Comparison of ENCODE assay signal across 8 mouse cellular contexts in the genomic region with DNA sequence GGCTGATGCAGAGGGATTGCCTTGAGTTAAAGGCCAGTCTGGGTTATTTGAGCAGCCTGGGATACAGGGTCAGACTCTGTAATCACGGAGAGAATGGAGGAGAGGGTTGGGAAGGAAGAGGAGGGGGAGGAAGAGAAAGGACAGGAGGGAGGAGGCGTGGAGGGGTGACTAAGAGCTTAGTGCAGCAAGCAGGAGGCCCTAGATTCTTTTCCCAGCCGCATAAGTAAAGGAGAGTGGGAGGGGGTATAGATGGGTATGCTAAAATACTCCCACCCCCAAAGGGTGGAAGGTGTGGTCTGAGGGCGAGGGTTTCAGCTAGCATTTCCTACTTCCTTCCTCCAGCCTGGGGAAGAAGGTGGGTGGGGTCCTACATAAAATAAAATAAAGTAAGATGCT. TPM values are rescaled to one million over a fixed set of nuclear protein-coding genes. Genes with fewer than 3 reads are reported as not detected.
DNase-seq lines count a peak whose midpoint lies in the region; ATAC-seq and TF ChIP-seq lines count a peak whose summit lies in the region.

No protein-coding gene starts in this region.

- H3K36me3 ChIP-seq in forebrain, embryonic 11.5 days (ENCODE audit: control insufficient read depth, insufficient read depth, low read length): no peaks in the 10 kb centered on the region
- no peaks in the 10 kb centered on the region for H3K36me3 ChIP-seq in forebrain, embryonic 15.5 days
- no peaks in the 10 kb centered on the region for H3K36me3 ChIP-seq in lung, embryonic 15.5 days
- H3K36me3 ChIP-seq in intestine, embryonic 16.5 days (ENCODE audit: control insufficient read depth, insufficient read depth, low read length): no peaks in the 10 kb centered on the region
- no peaks in the 10 kb centered on the region for H3K36me3 ChIP-seq in thymus, adult 2 months (ENCODE audit: control insufficient read depth, insufficient read depth, low read length)

- no peaks in the 10 kb centered on the region for H3K9me3 ChIP-seq in forebrain, embryonic 11.5 days (ENCODE audit: control insufficient read depth, low read length)
- H3K9me3 ChIP-seq in forebrain, embryonic 15.5 days: no peaks in the 10 kb centered on the region
- no peaks in the 10 kb centered on the region for H3K9me3 ChIP-seq in lung, embryonic 15.5 days
- H3K9me3 ChIP-seq in intestine, embryonic 16.5 days (ENCODE audit: control insufficient read depth, low read length): no peaks in the 10 kb centered on the region

- no peak for TF ChIP-seq CTCF in thymus, adult 2 months (IDR thresholded peaks at IDR 0.05; ENCODE audit: borderline replicate concordance, control insufficient read depth, extremely low read depth, insufficient read depth, low read length, poor library complexity)

- TF ChIP-seq POLR2A in thymus, adult 2 months (IDR thresholded peaks at IDR 0.05; ENCODE audit: control insufficient read depth, extremely low read depth, insufficient read depth, low read length, poor library complexity): no peak

- no peak overlapping the region; the same call in 1 of the 2 replicates for H3K9ac ChIP-seq in forebrain, embryonic 11.5 days (ENCODE audit: low read length)
- H3K9ac ChIP-seq in forebrain, embryonic 15.5 days (replicated peaks): no peak overlapping the region
- H3K9ac ChIP-seq in lung, embryonic 15.5 days: no peak overlapping the region
- H3K9ac ChIP-seq in intestine, embryonic 16.5 days (ENCODE audit: low read depth, low read length): peak overlapping the region; percentile 72; the same call in 1 of the 2 replicates

- no peak overlapping the region for H3K4me3 ChIP-seq in forebrain, embryonic 11.5 days (ENCODE audit: low read depth, low read length)
- H3K4me3 ChIP-seq in forebrain, embryonic 15.5 days: no peak overlapping the region
- no peak overlapping the region for H3K4me3 ChIP-seq in lung, embryonic 15.5 days
- H3K4me3 ChIP-seq in intestine, embryonic 16.5 days (ENCODE audit: low read length): peak overlapping the region; percentile 53; the same call in 1 of the 2 replicates
- no peak overlapping the region for H3K4me3 ChIP-seq in thymus, adult 2 months (ENCODE audit: control insufficient read depth, insufficient read depth, low read length)

- H3K4me2 ChIP-seq in forebrain, embryonic 11.5 days (ENCODE audit: low read depth, low read length, severe bottlenecking): peak overlapping the region; percentile 90; the same call in 1 of the 2 replicates
- no peak overlapping the region for H3K4me2 ChIP-seq in forebrain, embryonic 15.5 days (replicated peaks)
- peak overlapping the region; percentile 64 for H3K4me2 ChIP-seq in lung, embryonic 15.5 days
- H3K4me2 ChIP-seq in intestine, embryonic 16.5 days (ENCODE audit: low read depth, low read length): peak overlapping the region; percentile 89

- DNase-seq in forebrain, embryonic 11.5 days (ENCODE audit: low spot score): no peak
- no peak for DNase-seq in lung, adult 18-20 months
- DNase-seq in retina, postnatal 1 day: peak; percentile 25
- DNase-seq in urinary bladder, postnatal 10 days (ENCODE audit: low spot score): no peak
- DNase-seq in thymus, adult 2 months: no peak

- H3K27ac ChIP-seq in forebrain, embryonic 11.5 days (ENCODE audit: low read depth, low read length): no peak overlapping the region
- no peak overlapping the region for H3K27ac ChIP-seq in forebrain, embryonic 15.5 days (replicated peaks)
- H3K27ac ChIP-seq in lung, embryonic 15.5 days: no peak overlapping the region
- peak overlapping the region; percentile 29 for H3K27ac ChIP-seq in intestine, embryonic 16.5 days (ENCODE audit: low read length)
- H3K27ac ChIP-seq in thymus, adult 2 months (ENCODE audit: control insufficient read depth, insufficient read depth, low read length): no peak overlapping the region

- 0 out of 2 replicates have a peak, but pooled peaks have one; percentile 19 for ATAC-seq in forebrain, embryonic 11.5 days (replicated peaks; ENCODE audit: low FRiP score)
- no peak for ATAC-seq in forebrain, embryonic 15.5 days (replicated peaks)
- peak; percentile 2; the same call in 1 of the 2 replicates for ATAC-seq in lung, embryonic 15.5 days (ENCODE audit: borderline replicate concordance, extremely low read depth, low FRiP score, low TSS enrichment)
- peak; percentile 4; the same call in 1 of the 2 replicates for ATAC-seq in intestine, embryonic 16.5 days

- WGBS in forebrain, embryonic 11.5 days: 10% methylated on average over 4 of the region's 4 CpGs
- 27% methylated on average over 4 of the region's 4 CpGs for WGBS in forebrain, embryonic 15.5 days
- 29% methylated on average over 4 of the region's 4 CpGs for WGBS in lung, embryonic 15.5 days
- WGBS in intestine, embryonic 16.5 days: 24% methylated on average over 4 of the region's 4 CpGs
- WGBS in thymus, adult 2 months: 58% methylated on average over 4 of the region's 4 CpGs

- H3K27me3 ChIP-seq in forebrain, embryonic 11.5 days (ENCODE audit: control insufficient read depth, insufficient read depth, low read length): peaks cover 11% of the 10 kb centered on the region
- peaks cover 14% of the 10 kb centered on the region; the same call in 1 of the 2 replicates for H3K27me3 ChIP-seq in forebrain, embryonic 15.5 days
- no peaks in the 10 kb centered on the region; the same call in 1 of the 2 replicates for H3K27me3 ChIP-seq in lung, embryonic 15.5 days
- no peaks in the 10 kb centered on the region for H3K27me3 ChIP-seq in intestine, embryonic 16.5 days (replicated peaks; ENCODE audit: control insufficient read depth, insufficient read depth, low read length)
- peaks cover 12% of the 10 kb centered on the region; the same call in 1 of the 2 replicates for H3K27me3 ChIP-seq in thymus, adult 2 months (ENCODE audit: control insufficient read depth, insufficient read depth, low read length)

- H3K4me1 ChIP-seq in forebrain, embryonic 11.5 days (replicated peaks; ENCODE audit: control insufficient read depth, insufficient read depth, low read length): peaks cover 5% of the 10 kb centered on the region; the same call in 1 of the 2 replicates
- peaks cover 18% of the 10 kb centered on the region for H3K4me1 ChIP-seq in forebrain, embryonic 15.5 days
- H3K4me1 ChIP-seq in lung, embryonic 15.5 days: peaks cover 18% of the 10 kb centered on the region
- peaks cover 32% of the 10 kb centered on the region for H3K4me1 ChIP-seq in intestine, embryonic 16.5 days (ENCODE audit: control insufficient read depth, insufficient read depth, low read length)
- 0 out of 2 replicates have a peak, but pooled peaks cover 5% of the 10 kb centered on the region for H3K4me1 ChIP-seq in thymus, adult 2 months (replicated peaks; ENCODE audit: control insufficient read depth, insufficient read depth, low read length)

RNA-seq across cellular contexts. Expression of gene Tmem37, which starts 0.4 kb away (rescaled TPM):
- 5.3 and 6.9 TPM in 2 replicates for polyA plus RNA-seq in forebrain, embryonic 11.5 days (2014; fragmentation: Nextera tagmentation; extraction: Ambion mirVana)
- 4.5 and 5.8 TPM in 2 replicates for polyA plus RNA-seq in forebrain, embryonic 15.5 days (2015; fragmentation: Nextera tagmentation; extraction: Ambion mirVana)
- 9.0 and 9.1 TPM in 2 replicates for polyA plus RNA-seq in lung, embryonic 15.5 days (2015; fragmentation: Nextera tagmentation; extraction: Ambion mirVana)
- 108 and 129 TPM in 2 replicates for polyA plus RNA-seq in intestine, embryonic 16.5 days (2015; fragmentation: Nextera tagmentation; extraction: Ambion mirVana)
- polyA plus RNA-seq in thymus, adult 2 months (2012; rRNA removed): 15.7 and 18.5 TPM in 2 replicates

RNA-seq across cellular contexts. Expression of gene Dbi, which starts 46.6 kb away (rescaled TPM):
- 783 and 824 TPM in 2 replicates for polyA plus RNA-seq in forebrain, embryonic 11.5 days (2014; fragmentation: Nextera tagmentation; extraction: Ambion mirVana)
- polyA plus RNA-seq in forebrain, embryonic 15.5 days (2015; fragmentation: Nextera tagmentation; extraction: Ambion mirVana): 1,549 and 1,577 TPM in 2 replicates
- 442 and 452 TPM in 2 replicates for polyA plus RNA-seq in lung, embryonic 15.5 days (2015; fragmentation: Nextera tagmentation; extraction: Ambion mirVana)
- 1,842 and 2,069 TPM in 2 replicates for polyA plus RNA-seq in intestine, embryonic 16.5 days (2015; fragmentation: Nextera tagmentation; extraction: Ambion mirVana)
- 210 and 247 TPM in 2 replicates for polyA plus RNA-seq in thymus, adult 2 months (2012; rRNA removed)

RNA-seq across cellular contexts. Expression of gene 3110009E18Rik, which starts 46.7 kb away (rescaled TPM):
- 19.6 and 23.1 TPM in 2 replicates for polyA plus RNA-seq in forebrain, embryonic 11.5 days (2014; fragmentation: Nextera tagmentation; extraction: Ambion mirVana)
- 25.5 and 26.0 TPM in 2 replicates for polyA plus RNA-seq in forebrain, embryonic 15.5 days (2015; fragmentation: Nextera tagmentation; extraction: Ambion mirVana)
- 14.4 and 14.7 TPM in 2 replicates for polyA plus RNA-seq in lung, embryonic 15.5 days (2015; fragmentation: Nextera tagmentation; extraction: Ambion mirVana)
- polyA plus RNA-seq in intestine, embryonic 16.5 days (2015; fragmentation: Nextera tagmentation; extraction: Ambion mirVana): 13.2 and 14.6 TPM in 2 replicates
- 4.4 and 5.5 TPM in 2 replicates for polyA plus RNA-seq in thymus, adult 2 months (2012; rRNA removed)
